Mouse (Mus musculus): Measurements from ENCODE around the gene Gm11172. TPM values are rescaled to one million over a fixed set of nuclear protein-coding genes. Genes with fewer than 3 reads are reported as not detected.

Gm11172 gene
- polyA plus RNA-seq, 1 experiment from 2014 or later, result not detected

DNA sequence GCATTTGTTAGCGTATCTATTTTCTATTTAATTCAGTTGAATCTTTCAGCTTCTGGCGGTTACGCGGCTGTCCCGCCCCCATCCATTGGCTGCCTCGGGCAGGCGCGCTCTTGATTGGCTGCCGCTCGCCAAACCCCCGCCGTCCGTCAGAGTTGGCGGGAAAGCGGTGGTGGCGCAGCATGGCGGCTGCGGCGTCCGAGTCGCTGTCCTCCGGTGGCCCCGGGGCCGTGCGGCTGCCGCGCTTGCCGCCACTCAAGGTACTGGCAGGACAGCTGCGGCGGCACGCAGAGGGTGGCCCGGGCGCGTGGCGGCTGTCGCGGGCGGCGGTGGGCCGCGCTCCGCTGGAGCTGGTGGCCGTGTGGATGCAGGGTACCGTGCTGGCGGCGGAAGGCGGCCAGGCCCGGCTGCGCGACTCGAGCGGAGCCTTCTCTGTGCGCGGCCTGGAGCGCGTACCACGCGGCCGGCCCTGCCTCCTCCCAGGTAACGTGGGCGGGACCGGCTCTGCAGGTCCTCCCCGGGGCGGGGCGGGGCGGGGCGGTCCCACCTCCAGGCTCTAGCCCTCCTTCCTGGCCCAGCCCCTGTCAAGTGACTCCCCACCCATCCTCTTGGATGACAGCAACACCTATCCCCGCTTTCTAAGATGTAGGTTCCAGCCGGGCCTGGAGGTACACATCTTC is 22.3 kb downstream of the Gm11172 start, which contains the start of gene Rmi2:
Gene Rmi2, plus strand, starts transcription at position 149 of the 677 bp plus-strand sequence.
- peak; percentile 70 for ATAC-seq (ENCODE audit: insufficient number of reproducible peaks, insufficient read depth, low FRiP score, low read depth)
- H3K27ac ChIP-seq (replicated peaks in 1 of 2; ENCODE audit: control insufficient read depth in 1 of 2, insufficient read depth in 1 of 2, low read depth in 2 of 2, low read length in 2 of 2), result peak within 1 kb of the TSS; percentile 40 to 76
- peak within 1 kb of the TSS; percentile 84 for H3K4me2 ChIP-seq (ENCODE audit: low read length)
- H3K9ac ChIP-seq (ENCODE audit: low read length), result peak within 1 kb of the TSS; percentile 77
- H3K36me3 ChIP-seq (ENCODE audit: control insufficient read depth, insufficient read depth, low read length), result no peaks in the 10 kb centered on the region
- H3K4me1 ChIP-seq (ENCODE audit: control insufficient read depth in 2 of 2, insufficient read depth in 2 of 2, low read length in 2 of 2), result peaks cover 26 to 40% of the 10 kb centered on the region in 2 experiments
- H3K27me3 ChIP-seq (ENCODE audit: control insufficient read depth, insufficient read depth, low read length), result no peaks in the 10 kb centered on the region
- no peaks in the 10 kb centered on the region for H3K9me3 ChIP-seq (ENCODE audit: control insufficient read depth, low read length)
- peak within 1 kb of the TSS; percentile 63 to 68 for H3K4me3 ChIP-seq (ENCODE audit: control insufficient read depth in 1 of 2, insufficient read depth in 1 of 2, low read depth in 1 of 2, low read length in 2 of 2)
- WGBS, result under 1% methylated on average over 60 of the region's 69 CpGs

- Histone ChIP-seq H3K9ac (ENCODE audit: low read length) (no peak overlapping the region), H3K9me3 (ENCODE audit: control insufficient read depth, low read length) (no peaks in the 10 kb centered on the region), H3K4me1 (ENCODE audit: control insufficient read depth in 2 of 2, insufficient read depth in 2 of 2, low read length in 2 of 2) (peaks cover 26 to 41% of the 10 kb centered on the region in 2 experiments), H3K4me3 (ENCODE audit: control insufficient read depth in 1 of 2, insufficient read depth in 1 of 2, low read depth in 1 of 2, low read length in 2 of 2) (no peak overlapping the region), H3K4me2 (ENCODE audit: low read length) (no peak overlapping the region), H3K36me3 (ENCODE audit: control insufficient read depth, insufficient read depth, low read length) (0 out of 2 replicates have a peak, but pooled peaks cover 4% of the 10 kb centered on the region), H3K27ac (replicated peaks in 1 of 2; ENCODE audit: control insufficient read depth in 1 of 2, insufficient read depth in 1 of 2, low read depth in 2 of 2, low read length in 2 of 2) (no peak overlapping the region), H3K27me3 (ENCODE audit: control insufficient read depth, insufficient read depth, low read length) (no peaks in the 10 kb centered on the region)
- WGBS, result 96% methylated on average over 3 of the region's 3 CpGs
- ATAC-seq (ENCODE audit: insufficient number of reproducible peaks, insufficient read depth, low FRiP score, low read depth), result no peak
These were observed 23.7 kb downstream of the Gm11172 start for GRCm38 (mm10) chr16:10836388-10836787.

DNA sequence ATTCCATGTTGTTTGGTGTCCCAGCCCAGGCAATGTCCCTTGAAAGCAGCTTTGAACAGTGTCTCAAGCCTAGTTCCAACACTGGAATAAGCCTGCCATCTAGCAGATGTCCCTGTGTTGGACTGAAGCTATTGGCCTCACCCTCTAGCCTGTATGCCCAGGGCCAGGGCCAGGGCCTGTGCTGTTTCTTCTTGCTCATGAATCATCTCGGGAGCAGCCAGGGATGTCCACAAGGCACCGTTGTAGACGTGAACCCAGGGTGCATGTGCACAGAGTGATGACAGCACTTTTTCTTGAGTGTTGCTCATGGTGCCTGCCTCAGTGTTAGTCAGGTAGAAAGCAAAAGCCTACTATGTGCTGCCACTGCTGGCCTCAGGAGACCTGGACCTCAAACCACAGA is 24.5 kb downstream of the Gm11172 start:
- H3K9me3 ChIP-seq (ENCODE audit: control insufficient read depth, low read length), result no peaks in the 10 kb centered on the region
- ATAC-seq (ENCODE audit: insufficient number of reproducible peaks, insufficient read depth, low FRiP score, low read depth), result no peak

DNA sequence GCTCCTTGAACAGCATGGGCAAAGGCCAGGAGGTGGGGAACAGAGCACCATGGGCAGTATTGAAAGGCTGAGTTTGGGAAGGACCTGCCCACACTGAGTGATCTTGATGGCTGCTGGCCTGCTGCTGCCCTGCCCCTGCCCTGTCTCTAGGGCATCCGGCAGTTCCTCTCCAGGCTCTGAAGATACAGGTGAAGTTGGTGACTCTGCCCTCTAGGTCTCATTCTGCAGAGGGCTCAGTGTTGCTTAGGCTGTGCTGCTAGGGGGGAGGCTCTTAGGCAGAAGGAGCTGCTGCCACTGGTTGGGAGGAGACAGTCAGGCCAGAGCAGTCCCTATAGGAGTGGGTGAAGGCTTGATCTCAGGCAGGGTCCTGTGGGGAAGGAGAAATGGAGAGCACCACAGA is 25.2 kb downstream of the Gm11172 start:
- peak overlapping the region; percentile 59 for H3K9ac ChIP-seq (ENCODE audit: low read length)

More for the DNA sequence above, 24.5 kb downstream of the Gm11172 start:
- Histone ChIP-seq H3K27ac (replicated peaks in 1 of 2; ENCODE audit: control insufficient read depth in 1 of 2, insufficient read depth in 1 of 2, low read depth in 2 of 2, low read length in 2 of 2) (no peak overlapping the region), H3K27me3 (ENCODE audit: control insufficient read depth, insufficient read depth, low read length) (no peaks in the 10 kb centered on the region), H3K4me2 (ENCODE audit: low read length) (no peak overlapping the region), H3K9ac (ENCODE audit: low read length) (no peak overlapping the region), H3K4me1 (ENCODE audit: control insufficient read depth in 2 of 2, insufficient read depth in 2 of 2, low read length in 2 of 2) (peaks cover 26 to 41% of the 10 kb centered on the region in 2 experiments), H3K4me3 (ENCODE audit: control insufficient read depth in 1 of 2, insufficient read depth in 1 of 2, low read depth in 1 of 2, low read length in 2 of 2) (no peak overlapping the region), H3K36me3 (ENCODE audit: control insufficient read depth, insufficient read depth, low read length) (0 out of 2 replicates have a peak, but pooled peaks cover 4% of the 10 kb centered on the region)
- WGBS, result 85% methylated on average over 3 of the region's 3 CpGs

GRCm38 (mm10) chr16:10838487-10839245 is 26.0 kb downstream of the Gm11172 start:
- ATAC-seq (ENCODE audit: insufficient number of reproducible peaks, insufficient read depth, low FRiP score, low read depth), result no peak
- 31% methylated on average over 10 of the region's 10 CpGs for WGBS
- peak overlapping the region; percentile 59 for H3K9ac ChIP-seq (ENCODE audit: low read length)
- peak overlapping the region; percentile 48 for H3K4me2 ChIP-seq (ENCODE audit: low read length)
- no peak overlapping the region for H3K4me3 ChIP-seq (ENCODE audit: control insufficient read depth in 1 of 2, insufficient read depth in 1 of 2, low read depth in 1 of 2, low read length in 2 of 2)
- H3K9me3 ChIP-seq (ENCODE audit: control insufficient read depth, low read length), result no peaks in the 10 kb centered on the region
- no peaks in the 10 kb centered on the region for H3K27me3 ChIP-seq (ENCODE audit: control insufficient read depth, insufficient read depth, low read length)
- H3K27ac ChIP-seq (replicated peaks in 1 of 2; ENCODE audit: control insufficient read depth in 1 of 2, insufficient read depth in 1 of 2, low read depth in 2 of 2, low read length in 2 of 2), result peak overlapping the region; percentile 88
- H3K4me1 ChIP-seq (ENCODE audit: control insufficient read depth in 2 of 2, insufficient read depth in 2 of 2, low read length in 2 of 2), result peaks cover 31 to 47% of the 10 kb centered on the region in 2 experiments
- H3K36me3 ChIP-seq (ENCODE audit: control insufficient read depth, insufficient read depth, low read length), result 0 out of 2 replicates have a peak, but pooled peaks cover 4% of the 10 kb centered on the region

More for the DNA sequence above, 25.2 kb downstream of the Gm11172 start:
- 68% methylated on average over 1 of the region's 1 CpGs for WGBS
- no peaks in the 10 kb centered on the region for H3K9me3 ChIP-seq (ENCODE audit: control insufficient read depth, low read length)
- peak overlapping the region; percentile 88 for H3K27ac ChIP-seq (replicated peaks in 1 of 2; ENCODE audit: control insufficient read depth in 1 of 2, insufficient read depth in 1 of 2, low read depth in 2 of 2, low read length in 2 of 2)
- H3K27me3 ChIP-seq (ENCODE audit: control insufficient read depth, insufficient read depth, low read length), result no peaks in the 10 kb centered on the region
- 0 out of 2 replicates have a peak, but pooled peaks cover 4% of the 10 kb centered on the region for H3K36me3 ChIP-seq (ENCODE audit: control insufficient read depth, insufficient read depth, low read length)
- H3K4me2 ChIP-seq (ENCODE audit: low read length), result no peak overlapping the region
- peaks cover 26 to 41% of the 10 kb centered on the region in 2 experiments for H3K4me1 ChIP-seq (ENCODE audit: control insufficient read depth in 2 of 2, insufficient read depth in 2 of 2, low read length in 2 of 2)
- no peak for ATAC-seq (ENCODE audit: insufficient number of reproducible peaks, insufficient read depth, low FRiP score, low read depth)
- no peak overlapping the region for H3K4me3 ChIP-seq (ENCODE audit: control insufficient read depth in 1 of 2, insufficient read depth in 1 of 2, low read depth in 1 of 2, low read length in 2 of 2)

DNA sequence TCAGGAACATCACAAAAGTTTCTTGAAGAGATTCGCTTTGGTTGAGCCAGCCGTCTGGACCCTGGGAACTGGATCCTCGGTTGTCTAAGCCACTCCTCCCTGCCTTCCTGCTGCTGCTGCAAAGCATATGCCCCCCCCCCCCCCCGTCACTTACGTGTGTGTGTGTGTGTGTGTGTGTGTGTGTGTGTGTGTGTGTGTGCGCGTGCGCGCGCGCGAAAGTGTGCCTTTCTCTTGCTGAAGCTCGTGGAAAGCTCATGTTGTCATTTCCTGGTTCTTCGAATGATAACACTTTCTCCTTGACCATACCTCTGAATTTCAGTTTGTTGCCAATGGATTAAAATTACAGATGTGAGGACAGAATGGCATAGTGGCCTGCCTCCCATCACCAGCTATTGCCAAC is 27.3 kb downstream of the Gm11172 start:
- H3K4me3 ChIP-seq (ENCODE audit: control insufficient read depth in 1 of 2, insufficient read depth in 1 of 2, low read depth in 1 of 2, low read length in 2 of 2), result no peak overlapping the region
- H3K36me3 ChIP-seq (ENCODE audit: control insufficient read depth, insufficient read depth, low read length), result 0 out of 2 replicates have a peak, but pooled peaks cover 4% of the 10 kb centered on the region
- ATAC-seq (ENCODE audit: insufficient number of reproducible peaks, insufficient read depth, low FRiP score, low read depth), result no peak
- H3K27ac ChIP-seq (replicated peaks in 1 of 2; ENCODE audit: control insufficient read depth in 1 of 2, insufficient read depth in 1 of 2, low read depth in 2 of 2, low read length in 2 of 2), result no peak overlapping the region; a peak in 1 of 4 replicates
- no peaks in the 10 kb centered on the region for H3K27me3 ChIP-seq (ENCODE audit: control insufficient read depth, insufficient read depth, low read length)
- 84% methylated on average over 12 of the region's 14 CpGs for WGBS
- no peak overlapping the region for H3K9ac ChIP-seq (ENCODE audit: low read length)
- peaks cover 37 to 55% of the 10 kb centered on the region in 2 experiments for H3K4me1 ChIP-seq (ENCODE audit: control insufficient read depth in 2 of 2, insufficient read depth in 2 of 2, low read length in 2 of 2)
- H3K9me3 ChIP-seq (ENCODE audit: control insufficient read depth, low read length), result no peaks in the 10 kb centered on the region
- no peak overlapping the region for H3K4me2 ChIP-seq (ENCODE audit: low read length)

- Histone ChIP-seq H3K9ac (ENCODE audit: low read length) (no peak overlapping the region), H3K36me3 (ENCODE audit: control insufficient read depth, insufficient read depth, low read length) (0 out of 2 replicates have a peak, but pooled peaks cover 4% of the 10 kb centered on the region), H3K9me3 (ENCODE audit: control insufficient read depth, low read length) (no peaks in the 10 kb centered on the region), H3K4me2 (ENCODE audit: low read length) (no peak overlapping the region), H3K27me3 (ENCODE audit: control insufficient read depth, insufficient read depth, low read length) (no peaks in the 10 kb centered on the region), H3K4me1 (ENCODE audit: control insufficient read depth in 2 of 2, insufficient read depth in 2 of 2, low read length in 2 of 2) (peaks cover 33 to 48% of the 10 kb centered on the region in 2 experiments), H3K27ac (replicated peaks in 1 of 2; ENCODE audit: control insufficient read depth in 1 of 2, insufficient read depth in 1 of 2, low read depth in 2 of 2, low read length in 2 of 2) (no peak overlapping the region), H3K4me3 (ENCODE audit: control insufficient read depth in 1 of 2, insufficient read depth in 1 of 2, low read depth in 1 of 2, low read length in 2 of 2) (no peak overlapping the region)
- ATAC-seq (ENCODE audit: insufficient number of reproducible peaks, insufficient read depth, low FRiP score, low read depth), result no peak
- WGBS, result 93% methylated on average over 4 of the region's 4 CpGs
These were observed 29.7 kb downstream of the Gm11172 start for GRCm38 (mm10) chr16:10842282-10842855.
